Mouse (Mus musculus): ENCODE data around the gene Gm10065. TPM values are rescaled to one million over a fixed set of nuclear protein-coding genes. Genes with fewer than 3 reads are reported as not detected.
"Not testable (repeated sequence)": the region's sequence is repeated elsewhere in the genome, so short reads cannot be mapped to it uniquely, and the experiment has no call there.

The Gm10065 gene
- not detected in 2 replicates for polyA plus RNA-seq (2014; fragmentation: Nextera tagmentation; extraction: Ambion mirVana)

DNA sequence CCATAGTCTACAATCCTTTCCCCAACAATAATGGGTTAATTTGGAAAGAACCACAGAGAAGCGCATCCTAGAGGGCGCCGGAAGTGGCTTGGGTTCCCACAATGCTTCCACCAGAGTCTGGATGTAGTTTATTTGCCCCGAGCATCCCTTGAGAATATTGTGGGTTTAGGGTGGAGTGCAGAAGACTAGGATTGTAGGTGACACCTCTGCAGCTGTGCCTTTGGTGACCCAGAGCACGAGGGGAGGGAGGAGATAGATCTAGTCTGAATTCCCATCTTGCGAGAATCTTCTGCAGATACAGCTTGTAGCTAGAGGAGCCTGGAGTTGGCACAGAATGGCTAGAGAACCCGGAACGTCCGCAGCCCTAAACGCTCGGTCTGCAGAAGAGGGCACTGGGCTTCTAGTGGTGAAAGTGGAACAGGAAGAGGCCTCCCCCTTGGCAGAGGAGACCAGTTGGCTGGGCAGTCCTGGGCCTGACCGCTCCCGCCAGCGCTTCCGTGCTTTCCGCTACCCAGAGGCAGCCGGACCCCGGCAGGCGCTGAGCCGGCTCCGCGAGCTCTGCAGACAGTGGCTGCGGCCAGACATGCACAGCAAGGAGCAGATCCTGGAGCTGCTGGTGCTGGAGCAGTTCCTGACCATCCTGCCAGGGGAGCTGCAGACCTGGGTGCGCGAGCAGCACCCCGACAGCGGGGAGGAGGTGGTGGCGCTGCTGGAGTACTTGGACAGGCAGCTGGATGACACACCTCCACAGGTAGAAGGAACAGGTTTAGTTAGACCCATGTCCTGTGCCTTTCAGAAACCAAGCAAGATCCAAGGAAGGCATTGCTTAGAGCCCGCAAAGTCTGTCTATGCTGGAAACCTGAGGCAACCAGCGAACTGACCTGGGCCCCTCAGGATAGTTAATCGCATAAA, at the start of gene Gm10065, which contains the start of gene Zkscan4:
Gene Gm10065, minus strand, starts transcription at position 683 of the 912 bp plus-strand sequence.
Gene Zkscan4, plus strand, starts transcription at position 149 of the 912 bp plus-strand sequence.
- peak within 1 kb of the TSS; percentile 73 for H3K9ac ChIP-seq (ENCODE audit: low read length)
- not testable (repeated sequence) for H3K36me3 ChIP-seq (ENCODE audit: control insufficient read depth, insufficient read depth, low read length); H3K27me3 ChIP-seq (ENCODE audit: control insufficient read depth, insufficient read depth, low read length); H3K9me3 ChIP-seq (ENCODE audit: control insufficient read depth, low read length); H3K4me1 ChIP-seq (ENCODE audit: control insufficient read depth, insufficient read depth, low read length); H3K27ac ChIP-seq (ENCODE audit: low read depth, low read length)
- ATAC-seq (ENCODE audit: low FRiP score): peak; percentile 89
- WGBS: 4% methylated on average over 26 of the region's 31 CpGs
- DNase-seq (ENCODE audit: low spot score, missing footprints): peak; percentile 96
- H3K4me3 ChIP-seq (ENCODE audit: low read depth, low read length): peak within 1 kb of the TSS; percentile 53
- H3K4me2 ChIP-seq: peak within 1 kb of the TSS; percentile 58

DNA sequence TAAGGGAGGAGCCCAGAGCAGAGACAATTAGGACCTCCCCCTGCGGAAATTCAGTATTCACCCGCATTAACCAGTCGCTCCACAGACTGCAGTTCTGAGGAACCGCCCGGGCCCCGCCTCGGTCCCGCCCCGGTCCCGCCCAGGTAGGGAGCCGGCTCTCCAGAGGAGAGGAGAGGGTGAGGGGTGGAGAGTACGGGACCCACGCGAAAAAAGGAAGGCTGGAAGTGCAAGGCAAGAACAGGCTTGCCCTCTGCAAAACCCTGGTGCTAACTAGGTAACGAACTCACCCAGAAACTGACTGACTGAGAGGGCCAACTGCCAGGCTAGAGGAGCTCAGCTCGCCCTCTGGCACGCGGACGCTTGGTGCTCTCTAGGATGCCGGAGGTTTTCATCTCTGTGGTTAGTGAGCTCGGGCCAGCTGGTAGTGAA, 27.0 kb upstream of the Gm10065 start:
- no peaks in the 10 kb centered on the region for H3K9me3 ChIP-seq (ENCODE audit: control insufficient read depth, low read length)
- no peaks in the 10 kb centered on the region for H3K27me3 ChIP-seq (ENCODE audit: control insufficient read depth, insufficient read depth, low read length)
- under 1% methylated on average over 21 of the region's 21 CpGs for WGBS
- peak overlapping the region; percentile 67 for H3K4me3 ChIP-seq (ENCODE audit: low read depth, low read length)
- peaks cover 5% of the 10 kb centered on the region; the same call in 1 of the 2 replicates for H3K4me1 ChIP-seq (ENCODE audit: control insufficient read depth, insufficient read depth, low read length)
- DNase-seq (ENCODE audit: low spot score, missing footprints) (peak; percentile 98), ATAC-seq (ENCODE audit: low FRiP score) (peak; percentile 99)
- peak overlapping the region; percentile 80 for H3K9ac ChIP-seq (ENCODE audit: low read length)
- peak overlapping the region; percentile 48 for H3K4me2 ChIP-seq
- peak overlapping the region; percentile 54; the same call in 1 of the 2 replicates for H3K27ac ChIP-seq (ENCODE audit: low read depth, low read length)
- no peaks in the 10 kb centered on the region for H3K36me3 ChIP-seq (ENCODE audit: control insufficient read depth, insufficient read depth, low read length)

DNA sequence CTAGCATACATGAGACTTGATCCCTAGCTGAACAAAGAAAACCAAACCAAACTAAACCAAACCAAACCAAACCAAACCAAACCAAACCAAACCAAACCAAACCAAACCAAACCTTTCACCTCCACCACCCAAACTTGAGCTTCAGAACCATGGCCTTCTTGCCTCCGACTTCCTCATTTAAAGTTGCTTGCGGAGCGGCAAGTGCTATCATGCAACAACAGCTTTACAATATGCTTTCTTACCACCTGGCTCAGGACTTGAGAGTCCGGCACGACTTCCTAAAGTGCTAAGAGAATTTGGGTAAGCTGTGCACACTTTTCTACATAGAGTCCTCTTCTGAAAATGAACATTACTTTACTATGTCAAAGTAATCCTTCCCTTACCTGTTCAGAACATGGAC, 23.1 kb upstream of the Gm10065 start:
- 89% methylated on average over 5 of the region's 5 CpGs for WGBS
- no peaks in the 10 kb centered on the region for H3K36me3 ChIP-seq (ENCODE audit: control insufficient read depth, insufficient read depth, low read length)
- no peak for DNase-seq (ENCODE audit: low spot score, missing footprints)
- H3K4me3 ChIP-seq (ENCODE audit: low read depth, low read length): no peak overlapping the region
- H3K27ac ChIP-seq (ENCODE audit: low read depth, low read length): no peak overlapping the region
- no peaks in the 10 kb centered on the region for H3K9me3 ChIP-seq (ENCODE audit: control insufficient read depth, low read length)
- H3K4me2 ChIP-seq: no peak overlapping the region
- ATAC-seq (ENCODE audit: low FRiP score): no peak
- no peaks in the 10 kb centered on the region for H3K27me3 ChIP-seq (ENCODE audit: control insufficient read depth, insufficient read depth, low read length)
- no peak overlapping the region for H3K9ac ChIP-seq (ENCODE audit: low read length)
- H3K4me1 ChIP-seq (ENCODE audit: control insufficient read depth, insufficient read depth, low read length): peaks cover 5% of the 10 kb centered on the region; the same call in 1 of the 2 replicates

DNA sequence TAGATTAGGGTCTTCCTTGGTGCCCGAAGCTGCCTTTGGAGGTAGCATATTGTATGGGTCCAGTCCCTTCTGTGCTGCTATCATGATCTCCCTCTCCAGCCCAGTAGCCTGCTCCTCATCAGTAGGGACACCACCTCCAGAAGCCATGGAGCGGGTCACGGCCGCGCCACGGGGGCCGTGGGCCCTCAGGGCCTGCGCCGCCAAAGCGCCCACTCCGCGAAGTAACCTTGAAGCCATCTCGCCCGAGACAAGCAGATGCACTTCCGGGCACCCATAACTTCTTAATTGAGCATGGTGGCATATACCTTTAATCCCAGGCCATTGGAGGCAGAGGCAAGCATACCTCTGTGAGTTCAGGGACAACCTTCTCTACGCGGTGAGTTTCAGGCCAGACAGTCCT, 21.9 kb upstream of the Gm10065 start, which contains the start of gene Gm11273:
Gene Gm11273, minus strand, starts transcription at position 237 of the 400 bp plus-strand sequence.
- not testable (repeated sequence) for H3K9ac ChIP-seq (ENCODE audit: low read length); H3K4me1 ChIP-seq (ENCODE audit: control insufficient read depth, insufficient read depth, low read length); DNase-seq (ENCODE audit: low spot score, missing footprints); H3K27ac ChIP-seq (ENCODE audit: low read depth, low read length); H3K36me3 ChIP-seq (ENCODE audit: control insufficient read depth, insufficient read depth, low read length); ATAC-seq (ENCODE audit: low FRiP score); H3K9me3 ChIP-seq (ENCODE audit: control insufficient read depth, low read length); H3K27me3 ChIP-seq (ENCODE audit: control insufficient read depth, insufficient read depth, low read length); H3K4me2 ChIP-seq; H3K4me3 ChIP-seq (ENCODE audit: low read depth, low read length)
- 94% methylated on average over 17 of the region's 17 CpGs for WGBS

DNA sequence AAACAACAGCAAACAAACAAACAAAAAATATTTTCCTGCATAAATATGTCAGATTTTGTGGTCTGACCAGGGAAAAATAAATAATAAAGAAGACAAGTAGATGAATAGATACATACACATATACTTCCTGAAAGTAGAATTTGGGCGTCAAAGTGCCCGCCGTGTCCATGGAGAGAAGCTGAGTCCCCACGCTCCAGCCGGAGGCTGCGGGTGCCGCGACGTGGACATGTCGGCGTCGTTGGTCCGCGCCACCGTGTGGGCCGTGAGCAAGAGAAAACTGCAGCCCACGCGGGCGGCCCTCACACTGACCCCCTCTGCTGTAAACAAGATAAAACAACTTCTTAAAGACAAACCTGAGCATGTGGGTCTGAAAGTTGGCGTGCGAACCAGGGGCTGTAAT, 15.8 kb upstream of the Gm10065 start, which contains the start of gene AK157302:
Gene AK157302, plus strand, starts transcription at position 144 of the 400 bp plus-strand sequence.
- no peaks in the 10 kb centered on the region for H3K4me1 ChIP-seq (ENCODE audit: control insufficient read depth, insufficient read depth, low read length)
- H3K36me3 ChIP-seq (ENCODE audit: control insufficient read depth, insufficient read depth, low read length): no peaks in the 10 kb centered on the region
- no peak within 1 kb of the TSS for H3K4me2 ChIP-seq
- H3K27ac ChIP-seq (ENCODE audit: low read depth, low read length): no peak within 1 kb of the TSS
- no peaks in the 10 kb centered on the region for H3K9me3 ChIP-seq (ENCODE audit: control insufficient read depth, low read length)
- no peak for ATAC-seq (ENCODE audit: low FRiP score)
- no peaks in the 10 kb centered on the region for H3K27me3 ChIP-seq (ENCODE audit: control insufficient read depth, insufficient read depth, low read length)
- 94% methylated on average over 21 of the region's 21 CpGs for WGBS
- no peak for DNase-seq (ENCODE audit: low spot score, missing footprints)
- H3K4me3 ChIP-seq (ENCODE audit: low read depth, low read length): no peak within 1 kb of the TSS
- H3K9ac ChIP-seq (ENCODE audit: low read length): no peak within 1 kb of the TSS

DNA sequence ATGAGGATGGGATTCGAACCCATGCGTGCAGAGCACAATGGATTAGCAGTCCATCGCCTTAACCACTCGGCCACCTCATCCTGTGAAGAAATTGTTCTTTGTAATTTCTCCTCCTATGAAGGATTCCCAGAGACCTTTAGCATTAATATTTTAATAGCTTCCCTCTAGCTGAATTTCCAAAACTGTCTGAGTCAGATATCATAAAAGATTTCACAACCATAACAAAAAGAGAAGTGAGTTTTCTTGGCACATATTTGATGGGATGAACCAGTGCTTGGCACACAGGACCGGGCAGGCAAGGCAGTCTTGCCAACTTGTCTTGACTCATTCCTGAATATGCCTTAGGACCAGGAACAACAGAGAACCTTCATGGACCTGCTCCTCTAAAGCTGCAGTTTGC, 13.6 kb upstream of the Gm10065 start:
- Histone ChIP-seq H3K27me3 (ENCODE audit: control insufficient read depth, insufficient read depth, low read length) (no peaks in the 10 kb centered on the region), H3K4me1 (ENCODE audit: control insufficient read depth, insufficient read depth, low read length) (no peaks in the 10 kb centered on the region), H3K36me3 (ENCODE audit: control insufficient read depth, insufficient read depth, low read length) (no peaks in the 10 kb centered on the region), H3K27ac (ENCODE audit: low read depth, low read length) (no peak overlapping the region), H3K4me3 (ENCODE audit: low read depth, low read length) (no peak overlapping the region), H3K9ac (ENCODE audit: low read length) (no peak overlapping the region), H3K4me2 (no peak overlapping the region), H3K9me3 (ENCODE audit: control insufficient read depth, low read length) (no peaks in the 10 kb centered on the region)
- no peak for ATAC-seq (ENCODE audit: low FRiP score)
- DNase-seq (ENCODE audit: low spot score, missing footprints): no peak
- WGBS: 94% methylated on average over 5 of the region's 5 CpGs

DNA sequence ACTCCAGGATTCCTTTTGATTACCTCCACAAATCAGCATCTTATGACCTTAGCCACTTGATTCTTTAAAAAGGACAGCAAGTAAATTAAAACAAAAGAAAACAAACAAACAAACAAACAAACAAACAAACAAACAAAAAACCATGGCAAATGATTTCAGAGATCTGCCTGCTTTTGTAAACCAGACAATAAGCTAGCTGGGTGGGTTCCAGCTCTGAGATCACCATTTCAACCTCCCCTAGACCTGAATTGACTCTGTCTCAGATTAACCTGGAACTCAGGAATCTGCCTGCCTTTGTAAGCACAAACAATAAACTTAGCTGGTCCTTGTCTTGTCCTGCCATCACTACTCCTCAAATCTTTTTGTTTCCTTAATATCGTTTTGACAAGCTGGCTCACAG, 7.6 kb upstream of the Gm10065 start:
- Histone ChIP-seq H3K27me3 (ENCODE audit: control insufficient read depth, insufficient read depth, low read length) (no peaks in the 10 kb centered on the region), H3K4me3 (ENCODE audit: low read depth, low read length) (no peak overlapping the region), H3K27ac (ENCODE audit: low read depth, low read length) (no peak overlapping the region), H3K4me1 (ENCODE audit: control insufficient read depth, insufficient read depth, low read length) (no peaks in the 10 kb centered on the region), H3K36me3 (ENCODE audit: control insufficient read depth, insufficient read depth, low read length) (no peaks in the 10 kb centered on the region), H3K4me2 (no peak overlapping the region), H3K9ac (ENCODE audit: low read length) (no peak overlapping the region), H3K9me3 (ENCODE audit: control insufficient read depth, low read length) (no peaks in the 10 kb centered on the region)
- no peak for DNase-seq (ENCODE audit: low spot score, missing footprints)
- 90% methylated on average over 1 of the region's 1 CpGs for WGBS
- no peak for ATAC-seq (ENCODE audit: low FRiP score)

DNA sequence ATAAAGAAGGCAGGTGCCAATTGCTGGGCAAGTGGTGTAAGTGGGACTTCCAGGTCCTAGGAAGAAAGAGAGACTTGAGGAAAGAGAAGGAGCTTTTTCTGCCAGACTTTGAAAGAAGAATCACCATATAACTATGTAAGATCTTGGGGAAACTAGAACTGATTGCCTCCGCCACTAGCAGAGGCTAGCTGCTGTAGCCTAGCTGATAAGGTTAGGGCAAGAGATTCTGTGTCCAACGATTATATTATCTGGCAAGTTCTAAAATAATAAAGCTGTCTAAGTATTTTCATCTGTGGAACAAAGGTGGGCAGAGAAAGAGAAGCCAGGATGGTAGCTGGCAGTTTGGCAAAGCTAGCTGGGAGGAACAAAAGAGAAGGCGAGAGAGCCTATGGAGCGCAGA, 6.8 kb downstream of the Gm10065 start:
- 26% methylated on average over 4 of the region's 4 CpGs for WGBS
- H3K27me3 ChIP-seq (ENCODE audit: control insufficient read depth, insufficient read depth, low read length): no peaks in the 10 kb centered on the region; the same call in 1 of the 2 replicates
- no peak overlapping the region for H3K4me3 ChIP-seq (ENCODE audit: low read depth, low read length)
- no peak overlapping the region for H3K27ac ChIP-seq (ENCODE audit: low read depth, low read length)
- no peaks in the 10 kb centered on the region for H3K9me3 ChIP-seq (ENCODE audit: control insufficient read depth, low read length)
- ATAC-seq (ENCODE audit: low FRiP score) (no peak), DNase-seq (ENCODE audit: low spot score, missing footprints) (no peak)
- no peaks in the 10 kb centered on the region for H3K36me3 ChIP-seq (ENCODE audit: control insufficient read depth, insufficient read depth, low read length)
- H3K4me2 ChIP-seq: no peak overlapping the region
- 0 out of 2 replicates have a peak, but pooled peaks cover 2% of the 10 kb centered on the region for H3K4me1 ChIP-seq (ENCODE audit: control insufficient read depth, insufficient read depth, low read length)
- no peak overlapping the region; the same call in 1 of the 2 replicates for H3K9ac ChIP-seq (ENCODE audit: low read length)

DNA sequence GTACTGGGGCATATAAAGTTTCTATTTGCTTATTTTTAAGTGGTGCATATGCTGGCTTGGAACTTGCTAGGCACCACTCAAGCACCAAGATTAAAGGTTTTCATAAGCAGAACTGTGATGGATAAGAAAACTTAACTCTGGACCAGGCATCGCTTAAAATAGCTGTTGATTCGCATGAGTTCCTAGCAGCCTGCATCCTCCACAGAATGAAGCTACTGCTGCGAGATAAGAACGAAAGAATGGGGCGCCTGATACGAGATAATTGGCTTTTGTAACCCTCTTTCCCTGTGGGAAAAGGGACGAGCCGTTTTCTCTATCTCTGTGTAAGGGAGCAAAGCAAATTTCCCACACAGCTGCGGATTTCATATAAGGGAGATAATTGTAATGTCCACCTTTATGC, 10.1 kb downstream of the Gm10065 start:
- Histone ChIP-seq H3K4me2 (peak overlapping the region; percentile 67; the same call in 1 of the 2 replicates), H3K9ac (ENCODE audit: low read length) (no peak overlapping the region), H3K4me3 (ENCODE audit: low read depth, low read length) (no peak overlapping the region), H3K9me3 (ENCODE audit: control insufficient read depth, low read length) (no peaks in the 10 kb centered on the region), H3K4me1 (ENCODE audit: control insufficient read depth, insufficient read depth, low read length) (0 out of 2 replicates have a peak, but pooled peaks cover 2% of the 10 kb centered on the region), H3K27ac (ENCODE audit: low read depth, low read length) (no peak overlapping the region), H3K27me3 (ENCODE audit: control insufficient read depth, insufficient read depth, low read length) (no peaks in the 10 kb centered on the region; the same call in 1 of the 2 replicates), H3K36me3 (ENCODE audit: control insufficient read depth, insufficient read depth, low read length) (no peaks in the 10 kb centered on the region)
- ATAC-seq (ENCODE audit: low FRiP score) (no peak), DNase-seq (ENCODE audit: low spot score, missing footprints) (peak; percentile 84)
- 17% methylated on average over 9 of the region's 9 CpGs for WGBS

Measured in midbrain, embryonic 11.5 days (tissue).